Mouse (Mus musculus): ENCODE data around the gene Muc16. TPM values are rescaled to one million over a fixed set of nuclear protein-coding genes. Genes with fewer than 3 reads are reported as not detected.

Gene Muc16
- 0.39 and 0.81 TPM in 2 replicates for polyA plus RNA-seq (2014; fragmentation: Nextera tagmentation; extraction: Ambion mirVana)

DNA sequence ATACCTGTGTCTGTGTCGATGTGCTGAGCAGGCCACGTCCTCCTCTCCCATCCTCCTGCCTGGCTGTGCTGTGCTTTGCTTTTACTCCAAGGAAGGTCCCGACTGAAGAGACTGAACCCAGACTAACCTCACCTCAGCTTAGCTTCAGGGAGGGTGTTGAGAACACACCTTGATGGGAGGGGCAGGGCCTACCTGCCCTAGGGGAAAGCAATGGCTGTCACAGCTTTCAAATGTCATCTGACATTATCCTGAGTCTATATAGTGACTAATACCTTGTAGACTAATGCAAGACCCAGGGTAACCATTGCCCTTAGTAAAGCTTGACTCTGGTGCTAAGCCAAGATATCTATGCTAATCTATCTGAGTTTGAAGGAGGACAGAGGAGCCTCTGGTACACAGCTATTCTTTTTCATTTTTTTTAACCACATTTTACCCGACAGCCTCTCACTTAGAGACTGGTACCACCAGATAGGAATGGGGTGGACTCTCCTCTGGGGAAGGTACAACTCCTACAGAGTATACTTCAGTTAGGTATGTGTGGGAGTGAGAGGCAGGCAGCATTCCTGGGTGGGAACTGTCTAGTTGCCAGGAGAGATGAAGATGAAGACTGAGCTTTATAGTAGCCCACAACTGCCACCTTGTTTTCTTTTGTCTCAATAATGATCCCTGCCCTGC lies at the start of gene Muc16:
Muc16 (minus strand) TSS at position 51 of the 675 bp plus-strand sequence.
- Histone ChIP-seq H3K36me3 (ENCODE audit: control insufficient read depth, insufficient read depth, low read length) (no peaks in the 10 kb centered on the region), H3K4me2 (no peak within 1 kb of the TSS), H3K4me1 (replicated peaks; ENCODE audit: control insufficient read depth, insufficient read depth, low read length) (no peaks in the 10 kb centered on the region), H3K9ac (ENCODE audit: low read depth, low read length) (no peak within 1 kb of the TSS), H3K4me3 (ENCODE audit: low read depth, low read length) (no peak within 1 kb of the TSS), H3K27me3 (replicated peaks; ENCODE audit: control insufficient read depth, insufficient read depth, low read length) (no peaks in the 10 kb centered on the region), H3K27ac (ENCODE audit: low read depth, low read length) (no peak within 1 kb of the TSS), H3K9me3 (ENCODE audit: control insufficient read depth, low read length) (no peaks in the 10 kb centered on the region)
- DNase-seq (ENCODE audit: low spot score) (no peak), ATAC-seq (replicated peaks; ENCODE audit: low FRiP score) (no peak)
- 72% methylated on average over 4 of the region's 4 CpGs for WGBS

DNA sequence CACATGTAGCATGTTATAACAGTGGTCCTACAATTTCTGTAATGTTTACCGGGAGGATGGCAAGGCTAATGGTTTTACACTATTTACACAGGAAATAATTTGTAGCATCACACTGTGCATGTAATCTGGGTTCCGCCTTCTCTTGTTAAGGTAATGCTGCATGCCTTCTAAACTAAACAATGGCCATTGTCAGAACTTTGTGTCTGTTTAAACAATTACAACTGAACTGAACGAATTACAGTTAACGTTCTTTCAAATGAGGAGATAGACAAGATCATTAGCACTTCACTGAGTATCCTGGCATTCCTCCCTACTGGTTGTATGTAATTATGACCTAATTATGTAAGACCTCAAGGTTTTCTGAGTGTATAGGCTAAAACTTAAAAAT lies 48.4 kb upstream of the Muc16 start:
- DNase-seq (ENCODE audit: low spot score) = no peak
- H3K4me2 ChIP-seq = no peak overlapping the region
- no peaks in the 10 kb centered on the region for H3K4me1 ChIP-seq (replicated peaks; ENCODE audit: control insufficient read depth, insufficient read depth, low read length)
- ATAC-seq (replicated peaks; ENCODE audit: low FRiP score) = no peak
- no peak overlapping the region for H3K4me3 ChIP-seq (ENCODE audit: low read depth, low read length)
- H3K27me3 ChIP-seq (replicated peaks; ENCODE audit: control insufficient read depth, insufficient read depth, low read length) = no peaks in the 10 kb centered on the region
- no peaks in the 10 kb centered on the region for H3K36me3 ChIP-seq (ENCODE audit: control insufficient read depth, insufficient read depth, low read length)
- no peak overlapping the region for H3K27ac ChIP-seq (ENCODE audit: low read depth, low read length)
- no peaks in the 10 kb centered on the region for H3K9me3 ChIP-seq (ENCODE audit: control insufficient read depth, low read length)
- H3K9ac ChIP-seq (ENCODE audit: low read depth, low read length) = no peak overlapping the region
- 64% methylated on average over 4 of the region's 4 CpGs for WGBS

DNA sequence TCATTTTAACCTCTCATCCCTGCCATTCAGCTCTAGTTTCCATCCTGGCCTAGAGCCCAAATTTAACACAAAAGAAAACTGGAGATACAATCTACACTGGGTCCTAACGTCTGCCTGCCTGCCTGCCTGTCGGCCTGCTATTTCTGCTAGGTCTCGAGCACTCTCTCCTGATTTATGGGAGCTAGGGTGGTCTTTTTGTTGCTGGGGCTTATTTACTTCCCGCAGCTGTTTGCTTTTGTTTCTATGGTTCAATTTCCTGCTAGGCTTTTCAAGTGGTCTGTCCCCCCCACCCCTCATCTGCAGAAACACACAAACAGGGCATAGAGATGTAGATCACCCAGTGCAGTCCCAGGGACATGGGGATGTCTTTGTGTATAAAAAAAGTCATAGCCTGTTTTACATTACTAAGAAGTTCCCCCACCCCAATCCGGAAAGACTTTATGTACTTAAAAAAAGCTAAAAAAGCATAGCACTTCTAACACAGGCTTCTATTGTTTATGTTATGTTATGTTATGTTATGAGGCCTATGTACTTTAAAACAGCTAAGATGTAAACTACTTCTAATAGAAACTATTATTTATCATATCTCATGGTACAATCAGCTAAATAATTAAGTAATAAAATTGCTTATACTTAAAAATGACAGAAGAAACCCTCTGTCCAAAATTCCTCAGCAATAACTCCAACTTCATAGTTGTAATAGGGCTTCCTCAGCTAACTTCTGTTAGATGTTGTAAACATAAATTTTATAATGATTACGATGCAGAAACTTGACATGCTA lies 47.8 kb upstream of the Muc16 start:
- Histone ChIP-seq H3K36me3 (ENCODE audit: control insufficient read depth, insufficient read depth, low read length) (no peaks in the 10 kb centered on the region), H3K4me1 (replicated peaks; ENCODE audit: control insufficient read depth, insufficient read depth, low read length) (no peaks in the 10 kb centered on the region), H3K9ac (ENCODE audit: low read depth, low read length) (no peak overlapping the region), H3K4me2 (no peak overlapping the region), H3K27ac (ENCODE audit: low read depth, low read length) (no peak overlapping the region), H3K4me3 (ENCODE audit: low read depth, low read length) (no peak overlapping the region), H3K9me3 (ENCODE audit: control insufficient read depth, low read length) (no peaks in the 10 kb centered on the region), H3K27me3 (replicated peaks; ENCODE audit: control insufficient read depth, insufficient read depth, low read length) (no peaks in the 10 kb centered on the region)
- DNase-seq (ENCODE audit: low spot score) (no peak), ATAC-seq (replicated peaks; ENCODE audit: low FRiP score) (no peak)
- 38% methylated on average over 6 of the region's 6 CpGs for WGBS

DNA sequence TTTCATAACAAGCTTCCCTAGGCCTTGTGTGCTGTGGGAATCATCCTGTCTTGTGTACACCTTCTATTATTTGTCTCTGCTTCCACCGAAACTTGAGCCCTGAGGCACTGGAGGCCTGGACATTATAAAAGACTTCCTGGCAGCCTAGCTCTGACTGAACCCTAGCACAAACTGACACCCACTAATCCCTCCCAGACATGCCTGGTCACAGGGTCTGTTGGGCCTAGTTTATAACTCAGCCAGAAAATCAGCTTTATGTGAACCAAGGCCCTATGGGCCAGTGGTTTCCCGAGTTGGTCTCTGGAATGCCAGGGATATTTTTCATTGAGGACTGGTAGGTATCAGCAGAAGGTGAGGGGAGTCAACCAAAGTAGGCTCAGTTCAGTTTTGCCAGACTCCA lies 46.7 kb upstream of the Muc16 start:
- Histone ChIP-seq H3K27ac (ENCODE audit: low read depth, low read length) (no peak overlapping the region), H3K4me1 (replicated peaks; ENCODE audit: control insufficient read depth, insufficient read depth, low read length) (no peaks in the 10 kb centered on the region), H3K4me3 (ENCODE audit: low read depth, low read length) (no peak overlapping the region), H3K36me3 (ENCODE audit: control insufficient read depth, insufficient read depth, low read length) (no peaks in the 10 kb centered on the region), H3K9me3 (ENCODE audit: control insufficient read depth, low read length) (no peaks in the 10 kb centered on the region), H3K9ac (ENCODE audit: low read depth, low read length) (no peak overlapping the region), H3K4me2 (no peak overlapping the region), H3K27me3 (replicated peaks; ENCODE audit: control insufficient read depth, insufficient read depth, low read length) (no peaks in the 10 kb centered on the region)
- ATAC-seq (replicated peaks; ENCODE audit: low FRiP score) (no peak), DNase-seq (ENCODE audit: low spot score) (no peak)
- WGBS = 40% methylated on average over 2 of the region's 2 CpGs

DNA sequence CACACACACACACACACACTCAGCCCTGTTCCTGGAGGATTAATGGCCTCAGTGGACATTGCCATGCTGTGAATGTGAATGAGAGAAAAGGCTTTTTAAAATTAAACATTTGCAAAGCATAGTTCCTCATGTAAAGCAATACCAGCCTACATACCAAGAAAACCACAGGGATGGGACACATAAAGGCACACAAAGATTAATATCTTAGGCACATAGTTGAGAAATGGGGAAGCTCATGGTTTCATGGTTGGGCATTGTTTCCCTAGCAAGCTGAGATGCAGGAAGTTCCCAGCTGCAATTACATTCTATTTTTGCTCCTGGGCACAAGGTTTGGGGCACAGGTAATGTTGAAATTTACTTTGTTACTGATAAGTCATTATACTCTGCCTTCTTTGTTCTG lies 31.3 kb upstream of the Muc16 start:
- Histone ChIP-seq H3K9ac (ENCODE audit: low read depth, low read length) (no peak overlapping the region), H3K27ac (ENCODE audit: low read depth, low read length) (no peak overlapping the region), H3K36me3 (ENCODE audit: control insufficient read depth, insufficient read depth, low read length) (no peaks in the 10 kb centered on the region), H3K27me3 (replicated peaks; ENCODE audit: control insufficient read depth, insufficient read depth, low read length) (no peaks in the 10 kb centered on the region), H3K9me3 (ENCODE audit: control insufficient read depth, low read length) (no peaks in the 10 kb centered on the region), H3K4me3 (ENCODE audit: low read depth, low read length) (no peak overlapping the region), H3K4me1 (replicated peaks; ENCODE audit: control insufficient read depth, insufficient read depth, low read length) (no peaks in the 10 kb centered on the region), H3K4me2 (no peak overlapping the region)
- ATAC-seq (replicated peaks; ENCODE audit: low FRiP score) (no peak), DNase-seq (ENCODE audit: low spot score) (no peak)

DNA sequence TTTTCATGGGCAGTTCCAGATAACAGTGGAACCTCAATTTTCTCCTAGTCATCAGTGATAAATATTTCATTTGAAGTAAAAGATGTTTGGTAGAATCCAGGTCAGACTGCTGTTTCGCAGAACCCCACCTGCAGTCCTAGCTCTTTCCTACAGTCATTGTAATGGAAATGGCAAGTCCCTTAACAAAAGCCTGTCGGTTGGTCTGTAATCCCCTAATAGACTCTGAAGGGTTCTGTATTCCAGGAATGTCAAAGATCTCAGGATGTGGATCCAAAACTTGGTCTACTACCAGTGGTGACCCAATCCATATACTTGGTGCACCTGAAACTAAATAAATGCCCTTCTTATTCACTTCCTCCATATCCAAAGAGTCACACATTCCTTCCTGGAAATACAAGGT lies 76.0 kb downstream of the Muc16 start:
- no peaks in the 10 kb centered on the region for H3K4me1 ChIP-seq (replicated peaks; ENCODE audit: control insufficient read depth, insufficient read depth, low read length)
- 64% methylated on average over 2 of the region's 2 CpGs for WGBS
- no peak for ATAC-seq (replicated peaks; ENCODE audit: low FRiP score)

DNA sequence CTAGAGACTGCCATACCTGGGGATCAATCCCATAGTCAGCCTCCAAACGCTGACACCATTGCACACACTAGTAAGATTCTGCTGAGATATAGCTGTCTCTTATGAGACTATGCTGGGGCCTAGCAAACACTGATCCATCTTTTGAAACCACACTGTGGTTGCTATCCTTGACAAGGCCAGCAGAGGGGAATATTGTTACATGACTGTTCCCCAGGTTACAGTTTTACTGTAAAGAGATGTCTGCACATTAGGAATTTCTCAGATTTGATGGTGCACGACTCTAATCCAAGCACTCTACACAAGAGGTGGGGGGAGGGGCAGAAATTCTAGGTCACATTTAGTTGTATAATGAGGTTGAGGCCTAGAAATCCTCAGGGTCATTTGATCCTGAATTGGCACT lies 166.2 kb downstream of the Muc16 start:
- Histone ChIP-seq H3K4me3 (ENCODE audit: low read depth, low read length) (no peak overlapping the region), H3K9ac (ENCODE audit: low read depth, low read length) (no peak overlapping the region), H3K27ac (ENCODE audit: low read depth, low read length) (no peak overlapping the region), H3K4me2 (no peak overlapping the region), H3K4me1 (replicated peaks; ENCODE audit: control insufficient read depth, insufficient read depth, low read length) (no peaks in the 10 kb centered on the region), H3K27me3 (replicated peaks; ENCODE audit: control insufficient read depth, insufficient read depth, low read length) (no peaks in the 10 kb centered on the region), H3K9me3 (ENCODE audit: control insufficient read depth, low read length) (no peaks in the 10 kb centered on the region), H3K36me3 (ENCODE audit: control insufficient read depth, insufficient read depth, low read length) (no peaks in the 10 kb centered on the region)
- WGBS = 50% methylated on average over 2 of the region's 2 CpGs
- ATAC-seq (replicated peaks; ENCODE audit: low FRiP score) (no peak), DNase-seq (ENCODE audit: low spot score) (no peak)

More for the DNA sequence above, 76.0 kb downstream of the Muc16 start:
- H3K4me3 ChIP-seq (ENCODE audit: low read depth, low read length) = no peak overlapping the region
- no peaks in the 10 kb centered on the region for H3K27me3 ChIP-seq (replicated peaks; ENCODE audit: control insufficient read depth, insufficient read depth, low read length)
- no peak overlapping the region for H3K4me2 ChIP-seq
- no peaks in the 10 kb centered on the region for H3K9me3 ChIP-seq (ENCODE audit: control insufficient read depth, low read length)
- no peak overlapping the region for H3K9ac ChIP-seq (ENCODE audit: low read depth, low read length)
- H3K27ac ChIP-seq (ENCODE audit: low read depth, low read length) = no peak overlapping the region
- no peaks in the 10 kb centered on the region for H3K36me3 ChIP-seq (ENCODE audit: control insufficient read depth, insufficient read depth, low read length)
- no peak for DNase-seq (ENCODE audit: low spot score)

DNA sequence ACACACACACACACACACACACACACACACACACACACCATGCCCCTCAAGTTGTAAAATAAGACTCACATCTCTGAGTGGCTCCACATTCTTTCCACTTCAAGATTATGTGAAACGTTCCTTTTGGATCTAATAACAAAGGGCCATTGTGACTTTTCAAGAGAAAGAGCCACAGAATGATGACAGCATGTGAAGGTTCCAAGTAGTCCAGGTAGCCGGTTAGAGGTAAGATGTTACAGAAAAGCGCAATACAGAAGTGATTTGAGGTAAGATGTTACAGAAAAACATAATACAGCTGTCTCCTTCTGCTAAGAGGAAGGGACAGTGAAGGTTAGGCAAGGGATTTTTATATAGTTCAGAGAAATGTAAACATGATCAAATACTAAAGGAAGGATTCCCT lies 196.2 kb downstream of the Muc16 start, which contains the start of the genes Zfp558 and Mbd3l1:
Zfp558 (minus strand) TSS at position 101 of the 400 bp plus-strand sequence.
Mbd3l1 (plus strand) TSS at position 192 of the 400 bp plus-strand sequence.
- Histone ChIP-seq H3K4me3 (ENCODE audit: low read depth, low read length) (no peak within 1 kb of the TSS), H3K4me2 (no peak within 1 kb of the TSS), H3K9ac (ENCODE audit: low read depth, low read length) (no peak within 1 kb of the TSS), H3K9me3 (ENCODE audit: control insufficient read depth, low read length) (no peaks in the 10 kb centered on the region), H3K36me3 (ENCODE audit: control insufficient read depth, insufficient read depth, low read length) (no peaks in the 10 kb centered on the region), H3K4me1 (replicated peaks; ENCODE audit: control insufficient read depth, insufficient read depth, low read length) (no peaks in the 10 kb centered on the region), H3K27me3 (replicated peaks; ENCODE audit: control insufficient read depth, insufficient read depth, low read length) (no peaks in the 10 kb centered on the region), H3K27ac (ENCODE audit: low read depth, low read length) (no peak within 1 kb of the TSS)
- DNase-seq (ENCODE audit: low spot score) = no peak
- WGBS = 86% methylated on average over 3 of the region's 3 CpGs
- ATAC-seq (replicated peaks; ENCODE audit: low FRiP score) = no peak
